Mouse (Mus musculus): ENCODE measurements around the gene Plpp2. TPM values are rescaled to one million over a fixed set of nuclear protein-coding genes. Genes with fewer than 3 reads are reported as not detected.

The Plpp2 gene
- total RNA-seq, 2 experiments from 2014 or later: 5.3 to 6.9 TPM

DNA sequence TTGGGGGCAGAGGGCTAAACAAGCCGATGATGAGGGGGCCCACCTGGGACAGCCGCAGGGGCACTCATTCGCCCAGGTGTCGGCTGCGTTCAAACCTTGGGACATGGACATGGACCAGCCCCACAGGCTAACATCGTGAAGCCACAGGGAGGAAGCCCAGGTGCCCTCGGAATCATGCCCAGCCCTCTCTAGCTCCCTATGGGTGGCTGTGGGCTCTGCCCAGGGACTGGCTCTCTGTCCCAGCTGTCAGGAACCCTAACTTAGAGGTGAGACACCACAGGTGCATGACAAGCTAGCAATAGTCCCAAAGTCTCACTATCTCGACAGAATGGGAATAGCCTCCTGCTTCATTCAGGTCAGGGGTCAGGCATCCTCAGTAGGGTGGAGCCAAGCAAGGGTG lies 18.9 kb upstream of the Plpp2 start:
- DNase-seq (ENCODE audit: extremely low spot score in 1 of 2, low spot score in 1 of 2): no peak

DNA sequence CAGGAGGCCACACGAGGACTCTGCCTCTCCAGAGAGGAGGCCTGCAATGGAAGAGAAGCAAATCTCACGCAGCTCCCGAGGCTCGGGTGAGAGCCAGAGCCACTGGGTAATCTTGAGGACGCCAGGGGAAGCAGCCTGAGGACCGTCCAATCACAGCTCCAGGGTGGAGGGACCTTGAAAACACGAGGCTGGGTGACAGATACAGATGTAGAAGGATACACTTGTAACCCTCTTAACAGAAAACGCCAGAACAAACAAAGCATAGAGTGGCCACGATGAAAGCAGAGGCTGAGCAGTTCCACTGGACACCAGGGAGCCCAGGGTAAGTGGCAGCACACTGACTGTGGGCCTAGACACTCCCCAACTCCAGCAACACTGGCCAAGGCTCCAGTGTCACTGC lies 16.8 kb upstream of the Plpp2 start:
- DNase-seq (ENCODE audit: extremely low spot score in 1 of 2, low spot score in 1 of 2): no peak

DNA sequence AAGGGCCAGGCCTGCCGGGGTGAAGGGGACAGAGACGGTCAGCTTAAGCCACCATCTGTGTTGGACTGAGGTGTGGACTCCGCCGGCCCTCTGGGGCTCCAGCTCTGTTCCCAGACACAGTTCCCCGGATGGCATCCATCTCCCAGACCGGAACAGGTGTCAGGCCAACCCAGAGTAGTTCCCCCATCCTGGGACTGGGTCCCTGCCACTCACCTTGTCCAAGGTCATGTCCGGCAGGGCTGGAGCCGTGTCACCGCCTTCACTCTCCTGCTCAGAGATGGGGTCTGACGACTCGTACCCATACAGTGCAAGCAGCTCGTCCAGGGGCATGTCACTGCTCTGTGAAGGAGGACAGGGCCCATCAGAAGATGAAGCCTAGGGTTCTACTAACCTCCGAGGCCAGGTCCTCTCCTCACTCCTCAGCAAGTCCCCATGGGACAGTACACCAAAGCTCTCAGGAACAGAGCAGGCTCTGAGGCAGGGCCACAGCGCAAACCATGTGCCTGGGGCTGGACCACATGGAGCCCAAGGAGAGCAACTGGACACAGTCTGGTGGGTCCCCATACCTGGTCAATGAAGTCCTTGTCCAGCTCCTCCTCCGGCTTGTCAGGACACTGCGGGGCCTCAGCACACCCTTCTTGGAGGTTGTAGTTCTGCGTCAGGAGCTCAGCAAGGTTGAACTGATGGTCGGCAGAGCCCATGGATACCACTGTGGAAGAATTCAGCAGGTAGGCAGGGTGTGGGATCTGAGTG lies 15.6 kb upstream of the Plpp2 start:
- DNase-seq (ENCODE audit: extremely low spot score in 1 of 2, low spot score in 1 of 2): no peak

DNA sequence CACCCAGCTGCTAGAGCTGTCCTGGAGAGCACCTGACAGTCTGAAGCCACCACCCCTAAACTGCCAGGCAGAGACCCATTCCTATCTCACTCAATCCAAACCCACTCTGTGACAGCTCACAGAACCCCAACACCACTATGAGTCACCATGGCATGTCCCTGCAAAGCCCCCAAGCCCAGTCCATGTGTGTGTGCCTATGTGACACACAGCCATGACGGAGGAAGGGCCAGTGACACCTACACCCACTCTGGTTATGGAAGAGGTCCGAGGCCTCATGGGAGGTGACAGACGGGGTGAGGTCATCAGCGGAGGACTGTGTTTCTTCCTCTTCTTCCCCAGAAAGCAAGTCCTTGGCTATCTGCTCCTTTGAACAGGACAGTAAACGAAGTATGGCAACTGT lies 14.9 kb upstream of the Plpp2 start:
- no peak for DNase-seq (ENCODE audit: extremely low spot score in 1 of 2, low spot score in 1 of 2)

DNA sequence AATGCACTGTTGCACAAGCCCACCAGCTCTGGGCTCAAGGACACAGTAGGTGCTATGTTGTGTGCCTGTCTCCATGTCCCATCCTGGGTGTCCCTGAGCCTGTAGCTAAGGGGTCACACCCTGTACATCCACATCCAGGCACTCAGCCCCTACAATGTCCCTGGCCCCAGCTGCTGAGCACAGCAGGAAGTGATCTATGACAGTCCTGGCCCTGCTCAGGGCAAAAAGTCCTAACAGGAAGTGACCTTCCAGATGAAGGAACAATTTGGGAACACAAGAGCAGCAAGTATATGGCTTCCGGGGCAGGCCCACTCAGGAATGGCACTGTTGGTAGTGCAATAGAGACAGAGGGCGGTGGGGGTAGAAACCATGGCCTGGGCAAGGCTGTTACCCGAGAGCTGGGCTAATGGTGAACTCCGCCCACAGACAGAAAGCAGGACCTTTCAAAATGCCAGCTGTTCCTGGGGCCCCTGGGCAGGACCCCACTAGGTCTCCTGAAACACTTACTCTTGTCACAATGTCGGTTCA lies 13.6 kb upstream of the Plpp2 start:
- no peak for DNase-seq (ENCODE audit: extremely low spot score in 1 of 2, low spot score in 1 of 2)

DNA sequence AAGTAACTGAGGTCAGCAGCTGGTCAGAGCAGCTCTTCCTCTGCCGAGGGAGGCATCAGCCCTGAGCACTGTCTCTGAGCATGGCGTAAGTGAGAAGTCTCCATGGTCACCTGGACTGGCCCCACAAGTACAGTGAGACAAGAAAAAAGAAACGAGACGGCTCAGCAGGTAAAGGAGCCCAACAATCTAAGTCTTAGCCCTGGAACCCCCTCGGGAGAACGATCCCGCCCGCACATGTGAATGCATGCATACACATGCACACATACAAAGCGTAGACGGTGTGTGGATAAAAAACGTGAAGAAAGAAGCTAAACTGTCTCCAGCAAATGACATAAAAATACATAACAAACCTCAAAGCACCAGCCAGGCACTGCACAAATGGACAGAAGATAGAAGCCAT lies 12.9 kb upstream of the Plpp2 start:
- no peak for DNase-seq (ENCODE audit: extremely low spot score in 1 of 2, low spot score in 1 of 2)

DNA sequence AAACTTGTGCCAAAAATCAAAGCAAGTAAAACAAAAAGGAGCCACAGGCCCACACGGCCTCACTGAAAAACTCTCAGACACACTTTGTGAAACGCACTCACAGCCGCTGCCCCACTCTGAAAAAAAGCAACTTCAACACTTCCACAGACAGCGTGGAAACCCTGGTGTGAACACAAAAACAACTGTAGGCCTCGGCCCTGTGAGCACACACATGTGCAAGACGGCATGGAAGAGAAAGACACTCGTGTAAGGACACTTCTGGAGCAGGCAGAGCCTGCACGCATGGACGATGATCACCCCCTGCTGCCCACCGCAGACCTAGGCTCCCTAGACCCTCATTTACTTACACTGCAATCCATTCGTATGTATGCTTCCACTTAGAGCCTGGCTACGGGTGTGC lies 12.3 kb upstream of the Plpp2 start:
- DNase-seq (ENCODE audit: extremely low spot score in 1 of 2, low spot score in 1 of 2): no peak

DNA sequence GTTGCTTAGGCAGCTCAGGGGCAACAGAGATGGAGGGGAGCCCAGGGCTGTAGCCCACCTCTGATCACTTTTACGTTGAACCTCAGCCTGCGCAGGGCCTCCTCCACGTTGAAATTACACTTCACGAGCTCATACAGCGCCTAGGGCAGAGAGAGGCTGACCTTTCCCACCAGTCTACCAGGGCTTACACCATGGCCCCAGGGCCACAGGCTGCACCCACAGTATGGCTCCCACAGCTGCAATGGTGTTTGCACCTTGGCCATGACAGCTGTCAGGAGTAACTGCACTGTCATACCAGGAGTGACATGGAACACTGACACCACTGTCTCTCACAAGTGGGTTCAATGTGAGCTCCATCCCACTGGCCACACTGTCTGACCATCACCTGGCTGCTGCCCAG lies 11.0 kb upstream of the Plpp2 start:
- DNase-seq (ENCODE audit: extremely low spot score in 1 of 2, low spot score in 1 of 2): no peak

DNA sequence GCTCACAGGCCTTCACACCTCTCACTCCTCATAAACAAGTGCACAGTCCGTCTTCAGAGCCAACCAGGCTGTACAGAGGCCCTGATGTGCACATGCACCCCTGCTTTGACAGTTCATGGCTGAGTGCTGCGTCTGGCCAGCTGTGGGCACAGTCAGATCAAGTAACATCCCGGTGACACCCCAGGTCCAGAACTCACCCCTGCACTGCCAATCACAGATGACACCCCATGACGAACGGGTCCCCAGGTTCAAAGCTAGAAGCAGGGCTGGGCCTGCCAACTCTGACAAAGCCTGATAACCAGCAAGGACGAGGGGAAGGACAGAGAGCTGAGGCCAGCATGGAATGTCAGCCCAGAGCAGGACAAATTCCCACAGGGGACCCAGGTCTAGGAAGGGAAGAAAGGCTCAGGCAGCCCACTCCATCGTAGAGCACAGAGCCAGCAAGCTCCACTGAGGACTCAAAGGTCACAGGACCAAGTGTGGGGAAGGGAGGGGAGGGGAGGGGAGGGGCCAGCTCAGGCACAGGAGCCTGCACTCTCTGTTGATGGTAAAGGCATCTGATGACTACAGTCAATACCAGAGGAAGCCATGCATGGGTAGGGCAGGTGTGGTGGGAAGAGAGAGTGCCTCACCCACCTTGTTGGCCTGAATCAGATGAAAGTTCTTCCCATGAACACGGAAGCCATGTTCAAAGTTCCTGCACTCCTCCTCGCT lies 10.4 kb upstream of the Plpp2 start:
- no peak for DNase-seq (ENCODE audit: extremely low spot score in 1 of 2, low spot score in 1 of 2)

DNA sequence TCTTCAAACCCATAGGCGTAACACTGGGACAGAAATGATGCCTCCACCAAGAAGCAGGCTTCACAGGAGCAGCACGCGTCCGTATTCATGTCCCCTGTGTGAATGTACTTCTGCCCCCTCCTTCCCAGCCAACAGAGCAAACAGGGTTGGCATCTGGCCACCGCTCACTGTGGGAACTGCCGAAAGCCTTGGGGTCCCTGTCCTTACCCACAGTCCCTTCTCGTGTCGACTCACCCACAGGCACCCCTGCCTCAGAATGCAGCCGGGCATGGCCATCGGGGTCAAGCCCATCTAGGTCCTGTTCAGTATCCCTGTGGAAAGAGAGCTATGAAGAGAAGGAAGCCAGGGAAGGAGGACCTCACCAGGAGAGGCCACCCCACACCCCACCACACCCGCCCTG lies 8.6 kb upstream of the Plpp2 start:
- peak in 1 of 2 experiments; percentile 5 for DNase-seq (ENCODE audit: extremely low spot score in 1 of 2, low spot score in 1 of 2)

DNA sequence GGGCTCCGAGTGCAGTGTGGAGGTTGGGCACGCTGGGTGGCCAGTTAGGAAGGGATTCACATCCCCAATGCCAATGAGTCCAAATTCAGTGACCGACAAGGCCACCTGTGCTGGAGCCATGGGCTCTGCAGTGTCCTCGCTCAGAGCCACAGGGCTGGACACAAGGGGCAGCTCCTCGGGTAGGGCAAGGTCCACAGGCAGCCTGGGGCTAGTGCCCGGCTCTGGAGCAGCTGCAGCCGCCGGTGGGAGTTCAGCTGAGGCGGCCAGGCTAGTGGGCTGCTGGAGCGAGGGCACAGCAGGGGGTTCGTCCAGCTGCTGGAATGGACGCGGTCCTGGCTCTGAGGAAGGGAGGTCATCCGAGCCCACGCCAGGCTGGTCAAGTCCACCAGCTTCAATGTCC lies 7.9 kb upstream of the Plpp2 start:
- DNase-seq (ENCODE audit: extremely low spot score in 1 of 2, low spot score in 1 of 2): peak in 1 of 2 experiments; percentile 5

DNA sequence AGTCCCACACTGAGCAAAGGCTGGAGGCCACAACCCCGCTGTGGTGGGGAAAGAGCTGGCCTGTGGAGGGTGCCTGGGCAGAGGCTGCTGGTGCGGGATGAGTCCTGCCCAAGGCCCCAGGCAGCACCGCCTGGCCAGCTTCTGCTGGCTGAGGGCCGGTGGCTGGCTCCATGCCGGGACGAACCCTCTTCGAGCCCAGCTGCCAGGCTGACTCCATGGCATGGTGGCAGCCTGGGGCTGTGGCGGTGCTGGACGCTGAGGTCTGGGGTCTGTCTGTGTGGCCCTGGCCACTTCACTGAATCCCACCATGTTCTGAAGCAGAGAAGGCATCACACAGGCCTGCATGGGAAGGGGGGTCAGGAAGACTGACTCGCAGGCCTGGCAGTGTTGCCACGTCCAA lies 7.2 kb upstream of the Plpp2 start:
- DNase-seq (ENCODE audit: extremely low spot score in 1 of 2, low spot score in 1 of 2): peak in 1 of 2 experiments; percentile 6

DNA sequence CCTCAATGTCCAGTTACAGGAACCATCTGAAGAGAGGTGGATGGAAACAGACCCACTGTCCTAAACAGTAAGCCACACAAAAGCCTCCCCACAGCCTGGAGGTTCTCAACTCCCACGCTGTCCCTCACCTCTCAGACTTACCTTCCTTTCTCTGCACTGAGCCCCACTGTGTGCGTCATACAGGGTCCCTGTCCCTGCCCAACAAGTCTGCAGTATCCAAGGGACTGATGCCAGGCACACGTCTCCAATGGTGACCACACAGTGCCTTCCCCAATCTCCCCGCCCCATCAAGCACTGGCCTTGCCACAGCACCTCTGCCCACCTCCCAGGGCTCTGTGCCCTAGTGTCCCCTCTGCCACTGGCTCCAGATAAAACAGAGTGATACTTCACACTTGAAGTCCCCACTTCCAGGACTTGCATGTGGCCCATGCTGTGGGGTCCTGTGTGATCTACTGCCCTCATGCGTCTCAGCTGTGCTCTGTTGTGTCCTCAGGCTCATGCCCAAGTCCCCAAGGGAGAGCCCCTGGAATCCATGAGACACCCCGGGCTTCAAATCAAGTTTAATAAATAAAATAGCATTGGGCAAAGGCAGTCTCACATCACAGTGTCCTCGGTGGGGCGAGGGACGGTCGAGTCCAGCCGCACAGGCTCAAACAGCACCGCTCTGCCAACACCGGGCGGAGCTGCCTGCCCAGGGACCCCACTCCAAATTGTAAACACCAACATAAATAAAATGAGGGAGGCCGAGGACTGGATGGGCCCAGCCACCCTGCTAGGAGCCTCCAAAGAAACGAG lies 6.3 kb upstream of the Plpp2 start:
- DNase-seq (ENCODE audit: extremely low spot score in 1 of 2, low spot score in 1 of 2): peak in 1 of 2 experiments; percentile 3

DNA sequence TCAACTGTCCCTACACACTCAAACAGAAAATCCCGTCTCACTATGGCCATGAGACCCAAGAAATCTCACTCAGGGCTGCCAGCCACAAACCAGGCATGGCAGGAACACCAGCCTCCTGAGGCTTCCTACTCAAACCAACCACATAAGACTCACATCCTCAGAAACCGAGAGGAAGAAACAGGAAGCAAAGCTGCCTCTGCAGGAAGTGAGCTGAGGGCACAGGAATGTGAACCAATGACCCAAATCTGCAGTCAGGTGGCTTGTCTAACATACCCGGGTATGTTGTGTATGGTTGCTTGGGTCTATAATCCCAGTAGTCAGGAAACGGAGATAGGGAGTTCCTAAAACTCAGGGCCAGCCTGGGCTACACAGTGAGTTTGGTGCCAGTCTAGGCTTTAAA lies 5.3 kb upstream of the Plpp2 start:
- DNase-seq (ENCODE audit: extremely low spot score in 1 of 2, low spot score in 1 of 2): peak in 1 of 2 experiments; percentile 4

DNA sequence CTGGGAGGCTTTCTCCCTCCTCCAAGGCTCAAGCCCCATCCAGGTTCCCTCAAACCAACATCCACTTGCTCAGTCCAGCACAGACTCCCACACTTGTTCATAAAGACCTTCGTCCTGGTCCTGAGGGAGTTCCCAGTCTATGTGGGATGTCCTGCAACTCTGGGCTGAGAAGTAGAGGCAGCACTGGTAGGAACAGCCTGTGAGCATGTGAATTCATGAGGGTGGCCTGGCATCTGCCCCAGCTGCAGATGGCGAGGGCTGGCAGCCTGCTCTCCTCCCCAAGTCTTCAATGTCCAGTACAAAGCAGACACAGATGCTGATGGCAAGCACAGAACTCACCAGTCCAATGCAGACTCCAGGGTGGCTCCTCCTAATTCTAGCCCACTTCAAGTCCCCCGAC lies 4.7 kb upstream of the Plpp2 start:
- DNase-seq (ENCODE audit: extremely low spot score in 1 of 2, low spot score in 1 of 2): peak in 1 of 2 experiments; percentile 8

DNA sequence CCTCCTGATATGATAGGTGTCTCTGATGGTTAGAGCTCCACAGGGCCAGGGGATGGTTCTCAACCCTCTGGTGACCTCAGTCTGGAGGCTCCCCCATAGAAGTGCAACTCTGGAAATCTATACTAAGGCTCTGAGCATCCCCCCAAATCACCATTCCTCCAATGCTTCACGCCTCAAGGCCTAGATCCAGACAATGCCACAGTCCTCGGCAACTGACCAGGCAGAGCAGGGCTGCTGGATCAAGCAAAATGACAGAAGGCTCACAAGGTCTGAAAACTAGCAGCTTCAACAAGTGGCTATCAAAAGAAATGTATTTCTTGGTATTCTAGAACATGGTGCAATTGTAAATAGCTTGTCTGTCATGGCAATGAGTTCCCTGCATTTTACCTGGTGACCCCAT lies 4.2 kb upstream of the Plpp2 start:
- peak in 1 of 2 experiments; percentile 1 for DNase-seq (ENCODE audit: extremely low spot score in 1 of 2, low spot score in 1 of 2)

DNA sequence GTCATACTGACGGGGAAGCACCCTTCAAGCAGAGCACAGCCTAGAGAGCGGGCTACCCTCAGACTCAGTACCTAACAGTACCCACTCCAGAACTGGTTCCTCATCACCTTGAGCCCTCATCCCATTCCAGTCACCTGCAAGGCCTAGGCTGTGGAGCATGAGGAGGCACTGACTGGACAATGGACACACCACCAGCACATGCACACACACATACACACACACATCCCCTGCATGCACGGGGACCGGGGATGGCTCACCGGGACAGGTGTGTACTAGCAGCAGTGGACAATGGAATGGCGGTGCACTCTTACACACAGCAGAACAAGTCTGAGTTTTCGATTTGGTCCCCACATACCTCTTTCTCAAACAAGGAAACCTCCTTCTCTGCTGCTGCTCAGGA lies 3.7 kb upstream of the Plpp2 start:
- peak in 1 of 2 experiments; percentile 5 for DNase-seq (ENCODE audit: extremely low spot score in 1 of 2, low spot score in 1 of 2)

DNA sequence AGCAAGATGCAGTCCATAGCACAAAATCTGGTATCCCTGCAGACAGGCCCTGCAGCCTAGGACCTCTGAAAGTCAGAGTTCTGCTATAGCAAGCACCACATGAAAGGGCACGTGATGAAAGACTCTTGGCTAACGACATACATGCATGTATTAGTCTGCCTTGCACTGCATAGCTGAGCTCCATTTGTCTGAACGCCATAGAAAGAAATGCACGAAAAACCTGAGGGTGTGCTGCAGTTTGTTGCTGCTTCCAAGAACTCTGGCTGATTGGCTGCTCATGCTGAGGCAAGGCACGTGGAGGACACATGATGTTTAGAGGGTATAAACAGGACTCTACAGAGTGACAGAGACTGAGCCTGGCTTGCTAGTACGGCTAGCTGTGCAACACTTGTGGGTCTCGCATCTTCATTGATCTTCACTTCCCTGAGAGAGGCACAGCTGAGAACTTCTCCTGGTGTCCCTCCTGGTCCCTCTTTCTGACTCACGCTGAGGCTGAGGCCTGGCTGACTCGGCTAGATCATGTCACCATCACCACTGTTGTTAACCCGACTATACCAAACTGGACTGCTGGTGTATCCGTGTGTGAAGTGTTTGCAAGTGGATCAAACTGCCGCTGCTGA lies 3.0 kb upstream of the Plpp2 start:
- DNase-seq (ENCODE audit: extremely low spot score in 1 of 2, low spot score in 1 of 2): peak in 1 of 2 experiments; percentile 5

DNA sequence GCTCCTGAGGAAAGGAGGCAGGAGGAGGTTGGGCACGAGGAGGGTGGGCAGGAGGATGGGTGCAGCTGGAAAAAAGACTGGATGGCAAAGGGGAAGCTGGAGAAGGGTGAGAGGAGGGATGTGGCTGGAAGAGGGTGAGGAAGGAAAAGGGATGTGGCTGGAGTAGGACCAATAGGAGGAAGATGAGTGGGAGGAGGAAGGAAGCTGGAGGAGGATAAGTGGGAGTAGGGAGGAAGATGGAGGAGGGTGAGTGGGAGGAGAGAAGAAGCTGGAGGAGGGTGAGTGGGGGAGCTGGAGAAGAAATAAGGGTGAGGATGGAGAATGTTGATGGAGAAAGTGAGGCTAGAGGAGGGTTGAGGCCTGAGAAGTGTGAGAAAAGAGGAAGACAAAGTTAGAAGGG lies 1.8 kb upstream of the Plpp2 start:
- DNase-seq (ENCODE audit: extremely low spot score in 1 of 2, low spot score in 1 of 2): no peak

DNA sequence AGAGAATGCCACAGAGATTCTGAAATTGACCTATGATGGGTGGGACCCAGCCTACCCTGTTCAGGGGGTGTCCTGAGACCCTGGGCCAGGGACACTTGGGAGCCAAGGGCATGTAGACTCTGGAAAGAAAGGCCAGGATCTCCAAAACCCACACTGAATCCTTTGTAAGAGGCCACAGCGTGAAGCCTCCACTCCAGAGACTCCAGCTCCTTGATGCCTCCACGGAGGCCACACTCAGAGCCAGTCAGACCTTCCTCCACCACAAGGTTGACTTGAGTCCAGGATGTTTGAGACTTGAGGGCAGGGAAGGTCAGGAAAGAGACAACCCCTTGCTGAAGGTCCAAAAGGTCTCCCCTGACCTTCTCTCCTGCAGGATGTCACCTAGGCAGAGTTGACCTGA lies 830 bp upstream of the Plpp2 start:
- DNase-seq (ENCODE audit: extremely low spot score in 1 of 2, low spot score in 1 of 2): peak in 1 of 2 experiments; percentile 4

DNA sequence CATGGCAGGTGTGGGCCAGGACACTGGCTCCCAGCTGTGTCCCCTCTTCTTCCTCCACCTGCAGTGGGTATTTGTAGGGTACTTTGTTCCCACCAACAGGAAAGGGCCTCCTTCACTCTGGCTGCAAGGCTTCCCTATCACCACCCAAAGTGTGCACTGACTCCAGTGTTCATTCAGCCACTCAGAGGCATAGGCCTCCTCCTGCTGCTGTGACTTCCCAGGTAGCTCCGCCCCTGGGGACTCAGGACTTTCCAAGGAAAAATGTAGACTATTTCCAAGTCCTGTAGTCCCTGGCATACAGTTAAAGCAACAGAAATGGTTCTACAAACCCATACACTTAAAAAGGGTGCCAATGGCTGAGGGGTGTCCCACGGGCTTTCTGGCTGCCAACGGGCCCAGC lies 918 bp downstream of the Plpp2 start:
- peak in 1 of 2 experiments; percentile 5 for DNase-seq (ENCODE audit: extremely low spot score in 1 of 2, low spot score in 1 of 2)

All from layer of hippocampus, postnatal 25 days (tissue).